Mouse (Mus musculus) lung, embryonic 16.5 days (tissue): ENCODE results near the gene Klhl42. TPM values are rescaled to one million over a fixed set of nuclear protein-coding genes. Genes with fewer than 3 reads are reported as not detected.
A peak's percentile ranks its signal among the peaks of the same experiment; 100 is the strongest.

Source experiments
- ATAC-seq: fragments of 200-750 bp; cut with Nextera tagmentation; 2 replicates; pipeline ENCODE4 v1.8.0; 2017; ENCODE audit warnings: low read depth, mild to moderate bottlenecking, moderate library complexity
- H3K27ac ChIP-seq: fragments of 300-500 bp; sonication (generic); 2 replicates; pipeline ENCODE4 v1.5.1; 2014; ENCODE audit warnings: mild to moderate bottlenecking, control low read depth, low read length
- H3K27me3 ChIP-seq: fragments of 300-500 bp; sonication (generic); 2 replicates; pipeline ENCODE4 v1.6.1; 2014; ENCODE audit warnings: low read depth, low read length, mixed read lengths; ENCODE audit not compliant: control insufficient read depth, insufficient read depth
- H3K36me3 ChIP-seq: fragments of 300-500 bp; sonication (generic); 2 replicates; pipeline ENCODE4 v1.6.1; 2014; ENCODE audit warnings: low read length; ENCODE audit not compliant: control insufficient read depth, insufficient read depth
- H3K4me1 ChIP-seq: fragments of 300-500 bp; sonication (generic); replicated peaks from 2 replicates; pipeline ENCODE4 v1.6.1; 2014; ENCODE audit warnings: low read length, mixed read lengths; ENCODE audit not compliant: control insufficient read depth, insufficient read depth
- H3K4me2 ChIP-seq: fragments of 300-500 bp; sonication (generic); 2 replicates; pipeline ENCODE4 v1.6.1; 2014; ENCODE audit warnings: low read depth, low read length, control low read depth
- H3K4me3 ChIP-seq: fragments of 300-500 bp; sonication (generic); 2 replicates; pipeline ENCODE4 v1.5.1; 2014; ENCODE audit warnings: mild to moderate bottlenecking, low read length, control low read depth
- H3K9ac ChIP-seq: fragments of 300-500 bp; sonication (generic); 2 replicates; pipeline ENCODE4 v1.6.1; 2014; ENCODE audit warnings: low read length, control low read depth
- H3K9me3 ChIP-seq: fragments of 300-500 bp; sonication (generic); 2 replicates; pipeline ENCODE4 v1.6.1; 2016; ENCODE audit warnings: low read length; ENCODE audit not compliant: control insufficient read depth
- WGBS: fragments of 180-500 bp; shearing (Covaris S2); extraction: QIAGEN DNeasy Blood & Tissue Kit; methylation state at CpG from one replicate; pipeline ENCODE4 v1.1.7; 2014; 5-methylcytosine and 5-hydroxymethylcytosine counted together
- polyA plus RNA-seq: library from polyadenylated mRNA; unstranded; fragments of >200 nt; fragmentation: Nextera tagmentation; extraction: Ambion mirVana; gene quantifications from 2 replicates; pipeline ENCODE4 v1.2.1, GENCODE M21; 2015

Klhl42 gene
- polyA plus RNA-seq = 6.7 and 7.6 TPM in 2 replicates

DNA sequence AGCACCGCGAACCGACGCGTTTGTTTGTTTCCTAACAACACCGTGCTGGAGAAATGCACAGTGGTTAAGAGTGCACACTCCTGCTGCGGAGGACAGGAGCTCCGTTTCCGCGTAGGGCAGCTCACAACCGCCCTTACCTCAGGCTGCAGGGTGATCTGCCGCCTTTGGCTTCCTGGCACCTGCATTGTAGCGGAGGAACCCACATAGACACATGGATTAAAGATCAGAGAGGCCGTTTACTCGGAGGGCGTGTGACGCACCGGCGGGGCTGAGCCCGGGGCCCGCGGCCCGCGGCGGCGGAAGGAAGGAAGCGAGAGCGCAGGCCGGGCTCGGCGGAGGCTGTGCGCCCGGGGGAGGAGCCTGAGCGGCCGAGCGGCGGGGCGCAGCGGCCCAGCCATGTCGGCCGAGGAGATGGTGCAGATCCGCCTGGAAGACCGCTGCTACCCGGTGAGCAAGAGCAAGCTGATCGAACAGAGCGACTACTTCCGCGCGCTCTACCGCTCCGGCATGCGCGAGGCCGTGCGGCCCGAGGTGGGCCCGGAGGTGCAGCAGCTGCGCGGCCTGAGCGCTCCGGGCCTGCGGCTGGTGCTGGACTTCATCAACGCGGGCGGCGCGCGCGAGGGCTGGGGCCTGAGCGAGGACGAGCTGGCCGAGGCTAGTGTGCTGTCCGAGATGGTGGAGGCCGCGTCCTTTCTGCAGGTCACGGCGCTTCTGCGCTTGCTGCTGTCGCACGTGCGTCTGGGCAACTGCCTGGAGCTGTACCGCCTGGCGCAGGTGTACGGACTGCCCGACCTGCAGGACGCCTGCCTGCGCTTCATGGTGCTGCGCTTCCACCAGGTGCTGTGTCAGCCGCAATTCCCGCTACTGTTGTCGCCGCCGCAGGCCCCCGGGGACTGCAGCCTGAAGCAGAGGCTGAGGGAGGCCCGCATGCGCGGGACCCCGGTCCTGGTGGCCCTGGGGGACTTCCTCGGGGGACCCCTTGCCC lies at the start of gene Klhl42:
TSS of gene Klhl42 (plus strand) at position 244 of the 985 bp plus-strand sequence.
- Histone ChIP-seq H3K9me3 (no peaks in the 10 kb centered on the region), H3K9ac (peak within 1 kb of the TSS; percentile 91), H3K4me2 (peak within 1 kb of the TSS; percentile 74), H3K27ac (peak within 1 kb of the TSS; percentile 88), H3K4me1 (peaks cover 25% of the 10 kb centered on the region), H3K4me3 (peak within 1 kb of the TSS; percentile 91), H3K27me3 (no peaks in the 10 kb centered on the region), H3K36me3 (peaks cover 8% of the 10 kb centered on the region; the same call in 1 of the 2 replicates)
- under 1% methylated on average over 99 of the region's 99 CpGs for WGBS
- peak; percentile 93 for ATAC-seq

DNA sequence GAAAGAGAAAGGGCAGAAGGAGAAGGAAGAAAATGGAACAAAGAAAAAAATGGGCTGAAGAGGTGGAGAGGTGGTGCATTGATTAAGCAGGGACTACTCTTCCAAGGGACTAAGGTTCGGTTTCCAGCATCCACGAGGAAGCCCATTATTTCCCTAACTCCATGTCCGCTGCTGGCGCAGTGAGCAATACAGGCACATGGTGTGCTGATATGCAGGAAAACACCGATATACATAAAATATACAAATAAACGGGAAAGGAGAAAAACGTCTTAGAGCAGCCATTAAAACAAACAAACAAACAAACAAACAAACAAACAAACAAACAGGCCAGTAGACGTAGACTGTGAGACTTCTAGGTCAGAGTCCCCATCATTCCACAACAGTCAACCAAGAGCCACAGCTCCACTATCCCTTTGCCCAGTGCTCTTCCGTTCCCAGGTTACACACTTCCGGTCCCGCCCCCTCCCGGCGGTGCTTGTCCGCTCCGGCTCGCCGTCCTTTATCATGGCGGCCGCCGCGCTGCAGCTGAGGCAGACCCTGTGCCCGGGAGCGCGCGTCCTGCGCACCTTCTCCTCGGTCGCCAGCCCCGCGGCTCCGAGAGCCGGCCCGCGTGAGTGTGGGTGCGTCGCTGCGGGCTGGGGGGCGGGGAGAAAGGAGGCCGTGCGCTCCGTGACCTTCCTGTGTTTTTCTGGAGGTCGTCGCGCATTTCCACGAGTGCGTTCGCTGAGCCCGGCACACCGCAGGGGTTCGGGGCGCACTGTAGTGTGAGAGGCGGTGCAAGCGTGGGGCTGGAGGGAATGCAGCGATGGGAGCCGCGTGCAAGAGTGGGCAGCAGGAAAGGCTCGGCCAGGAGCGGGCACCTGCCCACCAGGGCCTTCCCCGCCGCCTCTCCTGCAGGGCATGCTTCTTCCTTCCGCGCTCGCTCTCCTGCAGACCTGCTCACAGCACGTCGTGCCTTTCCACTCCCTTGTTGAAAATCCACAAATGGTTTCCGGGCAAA lies 48.6 kb upstream of the Klhl42 start, which contains the start of gene Mrps35:
TSS of gene Mrps35 (plus strand) at position 474 of the 1,000 bp plus-strand sequence.
- Histone ChIP-seq H3K27me3 (no peaks in the 10 kb centered on the region), H3K4me2 (peak within 1 kb of the TSS; percentile 71), H3K27ac (peak within 1 kb of the TSS; percentile 87), H3K36me3 (peaks cover 11% of the 10 kb centered on the region), H3K4me3 (peak within 1 kb of the TSS; percentile 92), H3K9ac (peak within 1 kb of the TSS; percentile 96), H3K4me1 (peaks cover 19% of the 10 kb centered on the region), H3K9me3 (no peaks in the 10 kb centered on the region)
- peak; percentile 99 for ATAC-seq
- 3% methylated on average over 58 of the region's 66 CpGs for WGBS

GRCm38 (mm10) chr6:147043633-147044032 lies 47.5 kb upstream of the Klhl42 start:
- 35% methylated on average over 7 of the region's 7 CpGs for WGBS
- no peak for ATAC-seq
- peaks cover 19% of the 10 kb centered on the region for H3K4me1 ChIP-seq
- H3K27me3 ChIP-seq = no peaks in the 10 kb centered on the region
- peak overlapping the region; percentile 96 for H3K9ac ChIP-seq
- H3K4me3 ChIP-seq = peak overlapping the region; percentile 92
- peak overlapping the region; percentile 71 for H3K4me2 ChIP-seq
- peaks cover 13% of the 10 kb centered on the region for H3K36me3 ChIP-seq
- H3K27ac ChIP-seq = no peak overlapping the region
- H3K9me3 ChIP-seq = no peaks in the 10 kb centered on the region

DNA sequence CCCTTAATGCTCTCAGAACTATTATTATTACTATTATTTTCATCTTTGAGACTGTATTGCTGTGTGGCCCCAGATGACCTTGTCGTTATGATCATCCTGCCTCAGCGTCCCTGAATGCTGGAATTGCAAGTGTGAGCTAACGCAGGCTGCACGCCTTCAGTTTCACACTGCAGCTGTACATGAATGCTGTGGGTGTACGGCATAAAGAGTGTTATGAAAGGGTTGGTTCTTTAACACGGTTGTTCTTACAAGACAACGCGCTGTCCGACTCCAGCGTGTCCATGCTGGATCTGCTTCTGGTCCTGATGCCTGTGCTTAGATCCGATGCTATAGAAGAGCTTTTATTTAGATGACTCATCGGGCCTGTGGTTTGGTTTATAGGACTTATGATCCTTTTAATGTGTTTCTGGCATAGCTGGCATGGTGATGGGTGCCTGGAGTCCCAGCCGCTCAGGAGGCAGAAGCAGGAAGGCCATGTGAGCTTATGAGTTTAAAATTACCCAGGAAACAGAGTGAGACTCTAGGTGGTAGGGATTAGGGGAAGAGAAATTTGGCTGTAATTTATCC lies 41.9 kb upstream of the Klhl42 start:
- ATAC-seq = no peak
- no peaks in the 10 kb centered on the region for H3K27me3 ChIP-seq
- no peaks in the 10 kb centered on the region for H3K9me3 ChIP-seq
- H3K36me3 ChIP-seq = peaks cover 31% of the 10 kb centered on the region
- no peak overlapping the region for H3K27ac ChIP-seq
- no peak overlapping the region for H3K4me2 ChIP-seq
- H3K4me1 ChIP-seq = peaks cover 6% of the 10 kb centered on the region; the same call in 1 of the 2 replicates
- WGBS = 91% methylated on average over 13 of the region's 13 CpGs
- H3K9ac ChIP-seq = no peak overlapping the region
- H3K4me3 ChIP-seq = no peak overlapping the region

DNA sequence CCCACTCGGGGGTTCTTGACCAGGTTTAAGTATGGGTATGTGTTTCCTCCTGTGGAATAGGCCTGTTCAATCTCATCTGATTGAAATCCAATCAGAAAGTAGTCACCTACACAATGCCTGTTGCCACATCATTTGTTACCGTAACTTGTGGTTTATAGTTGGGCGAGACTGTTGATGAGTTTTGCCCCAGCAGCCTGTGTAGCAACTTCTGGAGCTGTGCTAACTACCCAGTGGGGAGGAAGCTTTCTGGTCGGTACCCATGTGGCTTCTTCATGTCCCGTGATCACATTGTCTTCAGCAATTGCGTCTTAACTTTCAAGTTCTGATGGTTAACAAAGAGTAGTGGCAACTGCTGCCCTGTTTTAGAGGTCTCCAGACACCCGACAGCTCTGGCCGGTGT lies 39.5 kb upstream of the Klhl42 start:
- H3K4me2 ChIP-seq = no peak overlapping the region
- no peaks in the 10 kb centered on the region for H3K4me1 ChIP-seq
- H3K4me3 ChIP-seq = no peak overlapping the region
- H3K27ac ChIP-seq = no peak overlapping the region
- H3K27me3 ChIP-seq = no peaks in the 10 kb centered on the region
- H3K36me3 ChIP-seq = peaks cover 24% of the 10 kb centered on the region
- H3K9me3 ChIP-seq = no peaks in the 10 kb centered on the region
- ATAC-seq = no peak
- 91% methylated on average over 8 of the region's 8 CpGs for WGBS
- H3K9ac ChIP-seq = no peak overlapping the region

- Histone ChIP-seq H3K27ac (no peak overlapping the region), H3K27me3 (no peaks in the 10 kb centered on the region), H3K9ac (no peak overlapping the region), H3K4me3 (no peak overlapping the region), H3K9me3 (no peaks in the 10 kb centered on the region), H3K4me2 (no peak overlapping the region), H3K36me3 (peaks cover 20% of the 10 kb centered on the region), H3K4me1 (no peaks in the 10 kb centered on the region)
- 92% methylated on average over 9 of the region's 9 CpGs for WGBS
- no peak for ATAC-seq
These were observed 38.7 kb upstream of the Klhl42 start for GRCm38 (mm10) chr6:147052440-147052839.

DNA sequence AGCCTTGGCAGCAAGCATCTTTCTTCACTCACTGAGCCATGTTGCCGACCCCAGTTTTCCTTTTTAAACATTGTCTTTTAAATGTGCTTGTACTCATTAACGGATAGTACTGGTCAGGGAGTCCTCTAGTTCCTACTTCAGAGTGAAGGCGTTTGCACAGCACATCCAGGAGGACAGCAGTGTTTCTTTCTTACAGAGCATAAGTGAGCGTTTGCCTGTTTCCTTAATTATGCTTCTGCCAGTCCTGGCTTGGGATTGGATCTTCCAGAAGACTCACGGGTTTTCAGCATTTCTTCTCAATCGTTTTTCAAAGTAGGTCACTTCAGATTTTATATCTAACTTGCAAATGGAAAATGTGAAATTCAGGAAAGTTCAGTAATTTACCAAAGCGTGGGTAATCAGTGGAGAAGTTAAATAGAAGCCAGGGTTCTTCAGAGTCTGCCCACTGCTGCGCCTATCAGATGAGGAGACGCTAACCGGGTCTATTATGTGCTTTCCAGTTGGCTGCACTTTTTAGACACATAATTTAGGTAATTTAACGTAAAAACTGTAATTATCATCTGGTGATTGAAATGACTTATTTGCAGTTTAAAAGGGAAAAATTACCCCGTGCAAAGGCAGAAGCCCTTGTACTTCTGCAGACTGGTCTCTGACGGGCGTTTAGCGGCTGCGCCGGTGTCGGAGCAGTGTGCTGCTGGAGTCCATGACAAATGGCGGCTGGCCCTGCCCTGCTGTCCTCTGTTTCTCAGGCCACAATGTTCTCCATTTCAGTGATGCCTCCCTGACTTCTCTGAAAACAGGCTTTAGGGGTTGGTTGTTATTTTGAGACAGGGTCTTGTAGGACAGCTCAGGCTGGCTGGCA lies 37.2 kb upstream of the Klhl42 start:
- no peaks in the 10 kb centered on the region for H3K9me3 ChIP-seq
- H3K27ac ChIP-seq = no peak overlapping the region
- H3K9ac ChIP-seq = no peak overlapping the region
- WGBS = 87% methylated on average over 19 of the region's 19 CpGs
- H3K27me3 ChIP-seq = no peaks in the 10 kb centered on the region
- no peak overlapping the region for H3K4me2 ChIP-seq
- no peaks in the 10 kb centered on the region for H3K4me1 ChIP-seq
- no peak overlapping the region for H3K4me3 ChIP-seq
- peaks cover 16% of the 10 kb centered on the region for H3K36me3 ChIP-seq
- ATAC-seq = no peak

- no peak overlapping the region for H3K9ac ChIP-seq
- no peak overlapping the region for H3K4me2 ChIP-seq
- WGBS = 85% methylated on average over 10 of the region's 10 CpGs
- H3K27me3 ChIP-seq = no peaks in the 10 kb centered on the region
- no peak overlapping the region for H3K4me3 ChIP-seq
- ATAC-seq = no peak
- H3K27ac ChIP-seq = no peak overlapping the region
- no peaks in the 10 kb centered on the region for H3K9me3 ChIP-seq
- peaks cover 8% of the 10 kb centered on the region for H3K36me3 ChIP-seq
- H3K4me1 ChIP-seq = no peaks in the 10 kb centered on the region
These were observed 35.7 kb upstream of the Klhl42 start for GRCm38 (mm10) chr6:147055374-147055977.
